Mouse (Mus musculus): ENCODE measurements around the gene Clec2g. TPM values are rescaled to one million over a fixed set of nuclear protein-coding genes. Genes with fewer than 3 reads are reported as not detected.
"Not testable (repeated sequence)": the region's sequence is repeated elsewhere in the genome, so short reads cannot be mapped to it uniquely, and the experiment has no call there.

The Clec2g gene
- polyA plus RNA-seq, 1 experiment = not detected

DNA sequence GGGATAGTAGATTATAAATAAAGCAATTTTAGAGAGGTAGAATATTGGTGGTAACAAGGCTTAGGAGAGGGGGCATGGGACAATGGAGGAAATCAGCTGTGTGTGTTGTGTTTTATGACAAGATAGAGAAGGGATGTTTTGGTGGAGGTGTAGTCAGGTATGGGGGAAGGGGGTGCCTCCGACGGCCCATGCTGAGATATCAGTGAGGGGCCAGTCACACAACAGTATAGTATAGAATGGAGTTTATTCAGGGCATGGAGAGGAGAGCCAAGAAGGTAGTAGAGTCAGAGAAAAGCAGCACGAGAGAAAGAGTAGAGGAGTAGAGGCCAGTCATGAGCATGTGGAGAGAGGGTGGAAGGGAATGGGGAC is 76.3 kb downstream of the Clec2g start:
- no peak for TF ChIP-seq CTCF (IDR thresholded peaks at IDR 0.05; ENCODE audit: control insufficient read depth, insufficient read depth, insufficient replicate concordance, low read depth, low read length)
- TF ChIP-seq POLR2A (IDR thresholded peaks at IDR 0.05; ENCODE audit: control insufficient read depth, low read depth, low read length) = no peak
- Histone ChIP-seq H3K36me3 (ENCODE audit: control insufficient read depth, insufficient read depth, low read length) (no peaks in the 10 kb centered on the region), H3K4me1 (ENCODE audit: control insufficient read depth, insufficient read depth, low read length) (no peaks in the 10 kb centered on the region), H3K27ac (ENCODE audit: control insufficient read depth, insufficient read depth, low read depth, low read length) (no peak overlapping the region), H3K27me3 (ENCODE audit: control insufficient read depth, insufficient read depth, low read length) (no peaks in the 10 kb centered on the region), H3K4me3 (ENCODE audit: control insufficient read depth, low read depth, low read length) (no peak overlapping the region)

DNA sequence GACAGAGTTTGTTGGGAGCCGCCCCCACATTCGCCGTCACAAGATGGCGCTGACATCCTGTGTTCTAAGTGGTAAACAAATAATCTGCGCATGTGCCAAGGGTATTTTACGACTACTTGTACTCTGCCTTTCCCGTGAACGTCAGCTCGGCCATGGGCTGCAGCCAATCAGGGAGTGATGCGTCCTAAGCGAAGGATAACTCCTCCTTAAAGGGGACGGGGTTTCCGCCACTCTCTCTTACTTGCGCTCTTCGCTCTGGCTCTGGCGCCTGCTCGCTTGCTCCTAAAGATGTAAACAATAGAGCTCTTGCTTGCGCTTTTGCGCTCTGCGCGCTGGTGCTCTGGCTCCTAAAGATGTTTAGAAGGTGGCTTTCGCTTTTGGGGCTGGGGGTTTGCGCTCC is 77.8 kb downstream of the Clec2g start:
- H3K27me3 ChIP-seq (ENCODE audit: control insufficient read depth, insufficient read depth, low read length); H3K4me1 ChIP-seq (ENCODE audit: control insufficient read depth, insufficient read depth, low read length); H3K36me3 ChIP-seq (ENCODE audit: control insufficient read depth, insufficient read depth, low read length); H3K27ac ChIP-seq (ENCODE audit: control insufficient read depth, insufficient read depth, low read depth, low read length); H3K4me3 ChIP-seq (ENCODE audit: control insufficient read depth, low read depth, low read length): not testable (repeated sequence)

DNA sequence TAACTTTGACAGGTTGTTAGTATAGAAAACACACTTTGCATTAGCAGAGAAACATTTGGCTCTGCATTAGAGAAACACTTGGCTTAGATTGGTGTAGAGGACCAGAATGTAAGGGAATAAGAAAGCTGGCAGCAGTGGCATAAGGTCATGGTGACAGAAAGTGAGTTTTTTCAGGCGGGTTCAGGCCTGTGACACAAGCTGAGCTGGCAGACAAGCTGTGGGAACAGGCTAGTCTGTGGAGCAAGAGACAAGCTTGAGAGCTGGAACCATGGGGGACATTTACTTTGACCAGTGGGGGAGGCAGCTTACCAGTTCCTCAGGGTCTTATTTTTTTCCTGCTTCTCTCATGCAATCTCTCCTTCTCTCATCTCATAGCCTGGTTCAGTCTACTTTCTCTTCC is 78.8 kb downstream of the Clec2g start:
- Histone ChIP-seq H3K27me3 (ENCODE audit: control insufficient read depth, insufficient read depth, low read length) (no peaks in the 10 kb centered on the region), H3K4me1 (ENCODE audit: control insufficient read depth, insufficient read depth, low read length) (no peaks in the 10 kb centered on the region), H3K4me3 (ENCODE audit: control insufficient read depth, low read depth, low read length) (no peak overlapping the region), H3K27ac (ENCODE audit: control insufficient read depth, insufficient read depth, low read depth, low read length) (no peak overlapping the region), H3K36me3 (ENCODE audit: control insufficient read depth, insufficient read depth, low read length) (no peaks in the 10 kb centered on the region)
- no peak for TF ChIP-seq POLR2A (IDR thresholded peaks at IDR 0.05; ENCODE audit: control insufficient read depth, low read depth, low read length)
- no peak for TF ChIP-seq CTCF (IDR thresholded peaks at IDR 0.05; ENCODE audit: control insufficient read depth, insufficient read depth, insufficient replicate concordance, low read depth, low read length)

DNA sequence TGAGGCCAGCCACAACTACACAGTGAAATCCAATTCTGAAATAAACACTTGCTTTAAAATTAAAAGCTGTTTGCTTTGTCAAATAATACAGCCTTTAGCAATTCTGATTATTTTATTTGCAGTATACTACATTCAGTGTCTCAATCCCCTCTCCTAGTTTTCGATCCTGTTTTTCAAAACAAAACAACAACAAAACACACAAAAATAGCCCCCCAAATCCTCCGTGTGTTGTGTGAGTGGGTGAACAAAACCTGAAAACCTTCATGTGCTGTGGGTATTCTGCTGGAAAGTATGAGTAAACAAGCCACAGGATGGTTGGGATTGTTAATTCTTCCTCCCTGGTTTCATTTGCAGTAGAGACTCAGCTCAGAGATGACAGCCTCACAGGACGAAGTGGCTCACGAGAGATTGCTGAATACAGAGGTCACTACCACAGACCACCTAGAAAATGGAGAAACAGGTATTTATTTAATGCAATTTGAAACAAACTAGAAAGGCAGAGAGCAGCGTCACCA is 79.6 kb downstream of the Clec2g start:
- H3K4me3 ChIP-seq (ENCODE audit: control insufficient read depth, low read depth, low read length) = no peak overlapping the region
- H3K27ac ChIP-seq (ENCODE audit: control insufficient read depth, insufficient read depth, low read depth, low read length) = no peak overlapping the region
- H3K27me3 ChIP-seq (ENCODE audit: control insufficient read depth, insufficient read depth, low read length) = no peaks in the 10 kb centered on the region
- no peaks in the 10 kb centered on the region for H3K4me1 ChIP-seq (ENCODE audit: control insufficient read depth, insufficient read depth, low read length)
- TF ChIP-seq CTCF (IDR thresholded peaks at IDR 0.05; ENCODE audit: control insufficient read depth, insufficient read depth, insufficient replicate concordance, low read depth, low read length) (no peak), POLR2A (IDR thresholded peaks at IDR 0.05; ENCODE audit: control insufficient read depth, low read depth, low read length) (no peak)
- no peaks in the 10 kb centered on the region for H3K36me3 ChIP-seq (ENCODE audit: control insufficient read depth, insufficient read depth, low read length)

DNA sequence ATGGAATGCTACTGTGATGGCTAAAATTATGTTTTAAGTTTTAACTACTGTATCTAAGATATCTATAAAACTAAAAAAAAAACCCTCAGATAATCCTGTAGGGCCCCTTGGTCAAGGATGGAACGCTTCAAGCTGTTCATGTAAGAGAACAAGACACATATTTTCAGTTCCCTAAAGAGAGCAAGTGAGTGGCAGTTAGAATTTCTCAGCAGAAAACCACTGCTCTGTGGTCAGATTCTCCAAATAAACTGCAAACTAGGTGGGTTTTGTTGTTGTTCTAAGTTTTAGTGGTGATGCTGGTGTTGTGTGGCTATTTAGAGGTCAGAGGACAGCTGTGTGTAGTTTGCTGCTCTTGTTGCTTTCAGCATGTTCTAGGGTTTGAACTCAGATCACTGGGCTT is 80.2 kb downstream of the Clec2g start:
- H3K4me1 ChIP-seq (ENCODE audit: control insufficient read depth, insufficient read depth, low read length) = no peaks in the 10 kb centered on the region
- H3K36me3 ChIP-seq (ENCODE audit: control insufficient read depth, insufficient read depth, low read length) = no peaks in the 10 kb centered on the region
- no peak for TF ChIP-seq POLR2A (IDR thresholded peaks at IDR 0.05; ENCODE audit: control insufficient read depth, low read depth, low read length)
- TF ChIP-seq CTCF (IDR thresholded peaks at IDR 0.05; ENCODE audit: control insufficient read depth, insufficient read depth, insufficient replicate concordance, low read depth, low read length) = no peak
- no peak overlapping the region for H3K27ac ChIP-seq (ENCODE audit: control insufficient read depth, insufficient read depth, low read depth, low read length)
- H3K4me3 ChIP-seq (ENCODE audit: control insufficient read depth, low read depth, low read length) = no peak overlapping the region
- H3K27me3 ChIP-seq (ENCODE audit: control insufficient read depth, insufficient read depth, low read length) = no peaks in the 10 kb centered on the region

DNA sequence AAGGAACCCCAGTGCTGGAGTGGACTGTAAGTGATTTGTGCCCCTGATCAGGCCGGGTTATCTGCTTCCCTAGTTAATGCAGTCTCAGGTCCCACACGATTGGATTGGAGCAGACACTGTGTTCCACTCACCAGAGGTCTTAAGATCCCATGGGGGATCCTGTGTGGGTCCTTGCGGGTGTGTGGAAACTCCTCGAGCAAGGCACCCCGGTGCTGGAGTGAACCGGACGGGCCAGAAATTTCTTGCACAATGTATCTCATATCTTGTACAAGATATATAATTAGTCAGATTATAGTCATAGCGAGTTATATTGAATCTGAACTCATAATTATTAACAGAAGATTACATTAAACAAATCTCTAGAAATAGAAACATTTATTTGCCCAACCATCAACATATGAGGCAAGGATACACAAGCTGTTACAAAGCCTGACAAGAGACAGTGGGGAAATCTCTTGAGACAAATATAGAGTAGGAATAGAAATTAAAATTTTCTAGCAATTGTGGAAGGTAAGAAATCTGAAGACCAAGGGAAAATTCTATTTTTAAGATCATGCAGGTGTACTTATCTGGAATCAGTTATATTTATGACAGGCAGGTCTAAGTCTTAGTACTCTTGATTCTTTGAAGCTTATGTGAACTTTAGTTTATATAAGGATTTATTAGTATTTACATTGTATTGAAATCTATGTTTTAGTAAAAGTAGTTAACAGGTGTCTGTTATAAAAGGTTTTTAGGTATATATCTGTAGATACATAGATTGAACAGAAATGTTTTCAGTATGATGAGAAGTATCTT is 93.5 kb downstream of the Clec2g start:
- Histone ChIP-seq H3K27ac (ENCODE audit: control insufficient read depth, insufficient read depth, low read depth, low read length) (no peak overlapping the region), H3K36me3 (ENCODE audit: control insufficient read depth, insufficient read depth, low read length) (no peaks in the 10 kb centered on the region), H3K4me1 (ENCODE audit: control insufficient read depth, insufficient read depth, low read length) (no peaks in the 10 kb centered on the region), H3K4me3 (ENCODE audit: control insufficient read depth, low read depth, low read length) (no peak overlapping the region), H3K27me3 (ENCODE audit: control insufficient read depth, insufficient read depth, low read length) (no peaks in the 10 kb centered on the region)
- TF ChIP-seq POLR2A (IDR thresholded peaks at IDR 0.05; ENCODE audit: control insufficient read depth, low read depth, low read length) (no peak), CTCF (IDR thresholded peaks at IDR 0.05; ENCODE audit: control insufficient read depth, insufficient read depth, insufficient replicate concordance, low read depth, low read length) (no peak)

DNA sequence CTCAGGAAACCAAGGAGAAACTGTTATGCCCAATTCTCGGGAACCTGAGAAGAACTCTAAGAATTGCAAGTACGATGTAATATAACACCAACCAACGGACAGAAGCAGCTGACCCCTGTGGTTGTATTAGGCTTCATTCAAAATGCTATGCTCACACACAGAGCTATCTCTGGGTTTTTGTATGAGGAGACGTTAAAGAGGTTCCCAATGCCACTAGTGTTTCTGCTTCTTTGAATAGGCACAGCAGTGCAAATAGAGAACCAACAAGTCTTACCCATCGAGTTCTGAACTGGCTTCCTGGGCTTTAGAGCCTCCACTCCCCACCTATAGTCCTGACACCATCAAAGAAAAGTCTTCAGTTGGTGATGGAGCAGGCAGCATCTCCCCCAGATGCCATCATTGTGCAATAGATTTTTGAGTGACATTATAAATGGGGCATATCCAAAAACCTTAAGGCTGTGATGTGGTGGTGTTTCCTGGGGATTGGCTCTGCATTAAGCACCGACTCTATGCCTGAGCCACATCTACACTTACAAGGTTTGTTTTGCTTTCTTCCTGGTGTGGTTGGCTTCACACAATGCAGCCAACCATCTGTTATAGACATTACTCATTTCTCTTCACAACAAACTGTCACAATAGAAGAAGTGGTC is 96.1 kb downstream of the Clec2g start:
- no peaks in the 10 kb centered on the region for H3K36me3 ChIP-seq (ENCODE audit: control insufficient read depth, insufficient read depth, low read length)
- no peak for TF ChIP-seq POLR2A (IDR thresholded peaks at IDR 0.05; ENCODE audit: control insufficient read depth, low read depth, low read length)
- no peaks in the 10 kb centered on the region for H3K27me3 ChIP-seq (ENCODE audit: control insufficient read depth, insufficient read depth, low read length)
- H3K27ac ChIP-seq (ENCODE audit: control insufficient read depth, insufficient read depth, low read depth, low read length) = no peak overlapping the region
- H3K4me1 ChIP-seq (ENCODE audit: control insufficient read depth, insufficient read depth, low read length) = no peaks in the 10 kb centered on the region
- no peak overlapping the region for H3K4me3 ChIP-seq (ENCODE audit: control insufficient read depth, low read depth, low read length)

Data from testis, adult 2 months (tissue).